10 mouse cellular contexts compared by ENCODE assay signal in genomic region chr6:136464121-136464621, GRCm38 (mm10). TPM values are rescaled to one million over a fixed set of nuclear protein-coding genes. Genes with fewer than 3 reads are reported as not detected.
DNase-seq lines count a peak whose midpoint lies in the region; ATAC-seq lines count a peak whose summit lies in the region.
"Had no signal": no experiment of that assay in that cellular context is flagged by ENCODE, and none has a peak within 500 bp of the region (broad histone marks: within the 10 kb centered on the region; RNA-seq: fewer than 3 reads in every experiment).

No protein-coding gene starts in this region.

- no peaks in the 10 kb centered on the region; the same call in 1 of the 2 replicates for H3K9me3 ChIP-seq in forebrain, embryonic 11.5 days (ENCODE audit: control insufficient read depth, low read length)
- H3K9me3 ChIP-seq in forebrain, embryonic 15.5 days = no peaks in the 10 kb centered on the region
- H3K9me3 ChIP-seq in embryonic facial prominence, embryonic 15.5 days (replicated peaks) = no peaks in the 10 kb centered on the region
- H3K9me3 ChIP-seq: neural tube, embryonic 12.5 days had no signal

- no peak for DNase-seq in forebrain, embryonic 11.5 days (ENCODE audit: low spot score)
- peak; percentile 87 for DNase-seq in 416B (ENCODE audit: low read depth)
- DNase-seq in kidney, postnatal 14 days = peak; percentile 63
- DNase-seq in naive thymus-derived CD4-positive, alpha-beta T cell, adult 2 months (ENCODE audit: low read depth) = peak; percentile 65
- no peak for DNase-seq in layer of hippocampus, postnatal 36 days
- DNase-seq in frontal cortex, postnatal 10 days (ENCODE audit: low spot score in 2 of 2) = no peak

- ATAC-seq in forebrain, embryonic 11.5 days (replicated peaks; ENCODE audit: low FRiP score) = no peak
- ATAC-seq in forebrain, embryonic 15.5 days (replicated peaks) = no peak
- ATAC-seq in embryonic facial prominence, embryonic 15.5 days (ENCODE audit: insufficient number of reproducible peaks, low FRiP score, low TSS enrichment, low read depth) = no peak

- H3K4me1 ChIP-seq in forebrain, embryonic 11.5 days (replicated peaks; ENCODE audit: control insufficient read depth, insufficient read depth, low read length) = peaks cover 6% of the 10 kb centered on the region; the same call in 1 of the 2 replicates
- H3K4me1 ChIP-seq in forebrain, embryonic 15.5 days = peaks cover 24% of the 10 kb centered on the region
- H3K4me1 ChIP-seq in embryonic facial prominence, embryonic 15.5 days = peaks cover 39% of the 10 kb centered on the region

- H3K27me3 ChIP-seq in forebrain, embryonic 11.5 days (ENCODE audit: control insufficient read depth, insufficient read depth, low read length) = no peaks in the 10 kb centered on the region
- H3K27me3 ChIP-seq in forebrain, embryonic 15.5 days = no peaks in the 10 kb centered on the region
- no peaks in the 10 kb centered on the region for H3K27me3 ChIP-seq in embryonic facial prominence, embryonic 15.5 days
- H3K27me3 ChIP-seq: neural tube, embryonic 12.5 days had no signal

- no peak overlapping the region for H3K4me3 ChIP-seq in forebrain, embryonic 11.5 days (ENCODE audit: low read depth, low read length)
- no peak overlapping the region for H3K4me3 ChIP-seq in forebrain, embryonic 15.5 days
- no peak overlapping the region for H3K4me3 ChIP-seq in embryonic facial prominence, embryonic 15.5 days (replicated peaks)
- H3K4me3 ChIP-seq: neural tube, embryonic 12.5 days had no signal

- no peak overlapping the region for H3K4me2 ChIP-seq in forebrain, embryonic 11.5 days (ENCODE audit: low read depth, low read length, severe bottlenecking)
- no peak overlapping the region for H3K4me2 ChIP-seq in forebrain, embryonic 15.5 days (replicated peaks)
- no peak overlapping the region for H3K4me2 ChIP-seq in embryonic facial prominence, embryonic 15.5 days (replicated peaks)
- H3K4me2 ChIP-seq: neural tube, embryonic 12.5 days had no signal

- 0 out of 2 replicates have a peak overlapping the region, but pooled peaks have one; percentile 7 for H3K27ac ChIP-seq in forebrain, embryonic 11.5 days (ENCODE audit: low read depth, low read length)
- no peak overlapping the region for H3K27ac ChIP-seq in forebrain, embryonic 15.5 days (replicated peaks)
- H3K27ac ChIP-seq in embryonic facial prominence, embryonic 15.5 days (replicated peaks) = peak overlapping the region; percentile 40
- H3K27ac ChIP-seq: neural tube, embryonic 12.5 days had no signal

- no peaks in the 10 kb centered on the region for H3K36me3 ChIP-seq in forebrain, embryonic 11.5 days (ENCODE audit: control insufficient read depth, insufficient read depth, low read length)
- H3K36me3 ChIP-seq in forebrain, embryonic 15.5 days = no peaks in the 10 kb centered on the region
- no peaks in the 10 kb centered on the region for H3K36me3 ChIP-seq in embryonic facial prominence, embryonic 15.5 days
- H3K36me3 ChIP-seq: G1E; neural tube, embryonic 12.5 days had no signal

- H3K9ac ChIP-seq in forebrain, embryonic 11.5 days (ENCODE audit: low read length) = no peak overlapping the region
- no peak overlapping the region for H3K9ac ChIP-seq in forebrain, embryonic 15.5 days (replicated peaks)
- no peak overlapping the region for H3K9ac ChIP-seq in embryonic facial prominence, embryonic 15.5 days
- H3K9ac ChIP-seq: neural tube, embryonic 12.5 days had no signal

- 74% methylated on average over 12 of the region's 12 CpGs for WGBS in forebrain, embryonic 11.5 days
- WGBS in forebrain, embryonic 15.5 days = 65% methylated on average over 12 of the region's 12 CpGs
- 45% methylated on average over 12 of the region's 12 CpGs for WGBS in embryonic facial prominence, embryonic 15.5 days

RNA-seq across cellular contexts. Expression of gene Atf7ip, which starts 41.8 kb away (rescaled TPM):
- polyA plus RNA-seq in forebrain, embryonic 11.5 days (2014; fragmentation: Nextera tagmentation; extraction: Ambion mirVana) = 57.8 and 66.6 TPM in 2 replicates
- polyA plus RNA-seq in forebrain, embryonic 15.5 days (2015; fragmentation: Nextera tagmentation; extraction: Ambion mirVana) = 45.6 and 46.9 TPM in 2 replicates
- polyA plus RNA-seq in embryonic facial prominence, embryonic 15.5 days (2015; fragmentation: Nextera tagmentation; extraction: Ambion mirVana) = 35.5 and 37.5 TPM in 2 replicates
- 100 to 1,000 TPM; 101 to 109 TPM for total RNA-seq in layer of hippocampus, postnatal 36 days (2021)

RNA-seq across cellular contexts. Expression of gene E330021D16Rik, which starts 48.8 kb away (rescaled TPM):
- not detected in 2 replicates for polyA plus RNA-seq in forebrain, embryonic 11.5 days (2014; fragmentation: Nextera tagmentation; extraction: Ambion mirVana)
- not detected in 2 replicates for polyA plus RNA-seq in forebrain, embryonic 15.5 days (2015; fragmentation: Nextera tagmentation; extraction: Ambion mirVana)
- not detected in 2 replicates for polyA plus RNA-seq in embryonic facial prominence, embryonic 15.5 days (2015; fragmentation: Nextera tagmentation; extraction: Ambion mirVana)
- not detected for total RNA-seq in layer of hippocampus, postnatal 36 days (2021)
- polyA plus RNA-seq: G1E; neural tube, embryonic 12.5 days had no signal

Comparison
In these comparisons a context has a peak if more than half of its experiments do, and no peak if none do; other contexts are left out.
1. DNase-seq: peak in 416B (single experiment), kidney, postnatal 14 days (single experiment) and naive thymus-derived CD4-positive, alpha-beta T cell, adult 2 months (single experiment); none in forebrain, embryonic 11.5 days (single experiment), layer of hippocampus, postnatal 36 days (0 of 2) and frontal cortex, postnatal 10 days (0 of 2).